Mouse (Mus musculus) embryonic stem cell, embryonic (primary cell): ENCODE measurements around the gene Man2b2.

Experiments
- CTCF ChIA-PET, 4 experiments: fragments of 300-600 bp in 2 of 4; fragments of 350-600 bp in 2 of 4; sonication (Branson Sonifier 250); formaldehyde crosslinking; loops; one replicate each; lab custom pipeline; 2022; ENCODE audit warnings: inconsistent platforms in 2 of 4; lab: Charles Lee
- POLR2A ChIA-PET, 4 experiments: fragments of 300-600 bp in 2 of 4; fragments of 350-600 bp in 2 of 4; sonication (Branson Sonifier 250); formaldehyde crosslinking; loops; one replicate each; lab custom pipeline; 2022; ENCODE audit warnings: antibody characterized with exemption in 4 of 4, inconsistent platforms in 1 of 4; lab: Charles Lee

Gene Man2b2

DNA sequence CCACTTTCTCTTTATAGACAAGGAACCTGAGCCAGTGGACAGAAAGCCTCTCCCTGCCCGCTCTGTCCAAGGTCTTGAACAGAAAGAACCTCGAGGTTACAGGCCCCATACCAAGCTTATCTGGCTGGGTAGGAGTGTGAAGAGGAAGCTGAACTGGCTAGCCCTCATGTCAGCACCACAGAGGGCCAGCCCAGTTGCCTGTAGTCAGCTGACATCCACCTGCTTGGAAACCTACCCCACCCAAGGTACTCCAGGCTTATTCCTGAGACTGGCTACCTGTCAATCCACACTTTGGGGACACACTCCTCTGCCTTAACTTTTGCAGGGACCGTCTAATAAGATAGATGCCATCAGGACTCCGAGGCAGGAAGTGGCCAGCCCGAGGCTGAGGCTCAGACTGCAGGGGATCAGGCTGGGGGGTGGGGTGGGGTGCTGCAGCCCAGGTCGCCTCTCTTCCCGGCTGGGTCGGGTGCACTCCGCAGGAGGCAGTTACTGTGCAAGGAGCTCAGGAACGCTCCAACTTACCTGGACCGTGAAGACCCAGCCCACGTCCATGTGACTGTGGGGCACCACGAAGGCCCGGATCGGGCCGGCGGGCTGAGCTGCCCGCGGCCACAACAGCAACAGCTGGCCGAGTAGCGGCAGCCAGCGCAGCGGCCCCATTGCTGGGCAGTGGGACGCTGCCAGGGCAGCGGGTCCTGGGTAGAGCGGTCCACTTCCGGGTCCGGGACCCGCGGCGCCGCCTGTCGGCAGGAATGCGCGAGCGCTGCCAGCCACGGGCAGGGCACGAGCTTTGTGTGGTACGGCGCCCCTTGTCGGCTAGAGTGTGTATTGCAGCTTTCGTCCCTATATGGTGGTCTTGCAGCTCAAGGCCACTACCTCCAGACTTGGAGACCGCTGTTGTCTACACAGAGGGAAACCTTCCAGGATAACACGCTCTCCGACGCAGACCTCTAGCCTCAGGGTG lies at the start of gene Man2b2:
Gene Man2b2 (minus strand): TSS at position 741 of the 967 bp plus-strand sequence.
- CTCF ChIA-PET = interaction anchor here (0.5 to 6.4 kb wide), 147 partner anchors 9 to 1074 kb away, joined by 3 to 95 read pairs (median 4); partner anchors contain the start of genes Mrfap1 (in 3 of the 4), Grpel1 (in 2 of the 4), Wfs1 (in 2 of the 4) and Bloc1s4 (in 1 of the 4)

DNA sequence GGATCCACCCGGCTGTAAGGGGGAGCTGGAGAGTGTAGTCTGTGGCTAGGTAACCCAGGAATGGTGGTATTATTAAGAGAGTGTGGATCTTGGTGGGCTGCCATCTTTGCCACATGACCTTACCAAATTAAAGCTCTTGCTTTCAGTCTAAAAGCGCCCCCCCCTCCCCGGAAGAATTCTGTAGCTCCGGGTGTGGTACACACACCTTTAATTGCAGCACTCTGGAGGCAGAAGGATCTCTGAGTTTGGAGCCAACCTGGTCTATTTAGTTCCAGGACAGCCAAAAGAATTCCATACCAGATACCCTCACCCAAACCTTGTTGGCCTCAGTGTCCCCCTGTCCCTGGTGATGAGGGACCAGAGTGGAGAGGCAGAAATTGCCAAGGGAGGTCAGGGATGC lies 48.3 kb upstream of the Man2b2 start:
- POLR2A ChIA-PET = interaction anchor here in 3 of 4 experiments (0.6 to 3.4 kb wide), 11 partner anchors 8 to 1106 kb away, joined by 3 to 15 read pairs (median 3); partner anchors contain the start of gene Ppp2r2c (in 3 of the 3)
- CTCF ChIA-PET = interaction anchor here (0.6 to 1.3 kb wide), 8 partner anchors 9 to 191 kb away, joined by 3 to 4 read pairs (median 3); no protein-coding TSS in a partner anchor

More for the DNA sequence above, at the start of gene Man2b2:
- POLR2A ChIA-PET = interaction anchor here (0.6 to 3.2 kb wide), 43 partner anchors 9 to 365 kb away, joined by 3 to 22 read pairs (median 4); partner anchors contain the start of genes Mrfap1 (in 2 of the 4), Grpel1 (in 1 of the 4) and Ppp2r2c (in 1 of the 4)

DNA sequence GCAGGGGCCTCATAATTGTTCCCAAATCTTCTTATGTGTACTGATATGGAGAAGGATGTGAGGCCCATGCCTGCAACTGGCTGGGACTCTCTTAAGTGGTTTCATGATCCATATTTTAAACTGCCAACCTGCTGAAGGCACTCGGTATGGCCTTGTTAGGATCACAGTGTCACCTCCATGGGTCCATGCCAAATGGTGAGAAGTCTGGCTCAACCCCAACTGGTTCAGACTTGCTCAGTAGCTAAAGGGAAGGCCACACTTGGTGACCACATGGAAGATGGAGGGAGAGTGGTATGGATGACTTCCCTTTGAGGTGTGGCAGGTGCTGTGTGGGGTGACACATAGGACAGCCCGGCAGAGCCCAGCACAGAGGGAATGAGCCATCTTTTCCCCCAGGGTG lies 47.2 kb upstream of the Man2b2 start:
- CTCF ChIA-PET = interaction anchor here in 3 of 4 experiments (0.6 to 1.7 kb wide), 4 partner anchors 42 to 140 kb away, joined by 3 read pairs; no protein-coding TSS in a partner anchor
- POLR2A ChIA-PET = interaction anchor here in 2 of 4 experiments (1.0 to 4.8 kb wide), 7 partner anchors 8 to 81 kb away, joined by 3 to 27 read pairs (median 5); partner anchors contain the start of genes Man2b2 (in 1 of the 2) and Ppp2r2c (in 1 of the 2)

DNA sequence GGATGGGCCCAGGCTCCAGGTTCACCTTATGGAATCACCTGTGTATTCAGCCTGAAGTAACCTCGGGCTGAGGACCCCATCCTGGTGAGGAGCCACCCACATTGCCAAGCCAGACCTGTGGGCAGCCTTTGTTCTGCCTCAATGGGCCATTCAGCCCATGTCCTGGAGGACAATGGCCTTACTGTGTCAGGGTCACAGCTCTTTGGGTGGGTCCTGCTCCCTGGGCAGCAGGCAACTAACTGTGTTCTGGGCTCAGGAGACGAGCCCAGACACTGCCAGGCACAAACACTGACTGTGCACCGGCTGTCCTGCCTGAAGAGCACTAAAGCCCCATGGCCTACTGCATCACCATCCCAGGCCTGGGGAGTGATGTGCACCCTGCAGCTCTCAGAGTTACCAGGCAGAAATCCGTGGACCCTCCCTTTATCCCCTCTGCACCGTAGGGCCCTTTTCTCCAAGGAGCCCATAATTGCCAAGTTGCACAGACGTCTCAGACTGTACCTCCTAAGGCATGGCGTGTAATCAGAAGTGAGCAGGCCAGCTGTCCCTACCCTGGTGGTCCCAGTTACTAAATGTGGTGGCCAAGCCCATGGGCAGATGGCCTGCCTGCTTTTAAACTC lies 46.4 kb upstream of the Man2b2 start:
- POLR2A ChIA-PET = interaction anchor here in 3 of 4 experiments (0.6 to 4.8 kb wide), 16 partner anchors 9 to 483 kb away, joined by 3 to 27 read pairs (median 4); partner anchors contain the start of genes Man2b2 (in 1 of the 3), Mrfap1 (in 1 of the 3) and Ppp2r2c (in 1 of the 3)
- CTCF ChIA-PET = interaction anchor here (0.6 to 1.7 kb wide), 7 partner anchors 41 to 82 kb away, joined by 3 to 21 read pairs (median 3); partner anchors contain the start of gene Man2b2 (in 2 of the 4)

- POLR2A ChIA-PET = interaction anchor here in 3 of 4 experiments (0.7 to 4.8 kb wide), 10 partner anchors 8 to 63 kb away, joined by 3 to 27 read pairs (median 4); partner anchors contain the start of genes Man2b2 (in 1 of the 3) and Ppp2r2c (in 1 of the 3)
- CTCF ChIA-PET = interaction anchor here in 3 of 4 experiments (0.8 to 1.7 kb wide), 4 partner anchors 45 to 83 kb away, joined by 3 to 4 read pairs (median 3); partner anchors contain the start of gene Man2b2 (in 2 of the 3)
Measured at GRCm38 (mm10) chr5:36875956-36876355, 45.5 kb upstream of the Man2b2 start.

DNA sequence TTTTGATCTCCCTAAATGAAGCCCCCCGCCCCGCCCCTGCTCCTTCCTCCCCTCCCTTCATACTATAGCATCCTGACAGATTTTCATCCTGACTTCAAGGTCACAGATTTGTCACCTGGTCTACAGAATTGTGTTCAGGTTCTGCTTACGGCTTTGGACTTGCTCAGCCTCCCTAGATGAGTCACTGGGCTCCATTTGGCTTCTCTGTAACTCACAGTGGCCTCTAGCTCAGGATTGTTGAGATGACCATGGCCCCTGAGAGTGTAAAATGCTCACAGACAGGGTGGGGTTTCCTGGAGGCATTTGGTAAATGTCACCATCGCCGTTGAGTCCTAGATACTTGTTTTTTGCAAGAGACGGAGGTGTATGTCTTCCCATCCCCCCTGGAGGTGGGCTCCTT lies 40.5 kb upstream of the Man2b2 start:
- ChIA-PET POLR2A (interaction anchor here in 2 of 4 experiments (1.0 to 2.9 kb wide), 3 partner anchors 11 to 96 kb away, joined by 3 to 9 read pairs (median 4); no protein-coding TSS in a partner anchor), CTCF (interaction anchor here in 2 of 4 experiments (1.0 to 1.4 kb wide), 2 partner anchors 9 to 10 kb away, joined by 5 to 6 read pairs; no protein-coding TSS in a partner anchor)

DNA sequence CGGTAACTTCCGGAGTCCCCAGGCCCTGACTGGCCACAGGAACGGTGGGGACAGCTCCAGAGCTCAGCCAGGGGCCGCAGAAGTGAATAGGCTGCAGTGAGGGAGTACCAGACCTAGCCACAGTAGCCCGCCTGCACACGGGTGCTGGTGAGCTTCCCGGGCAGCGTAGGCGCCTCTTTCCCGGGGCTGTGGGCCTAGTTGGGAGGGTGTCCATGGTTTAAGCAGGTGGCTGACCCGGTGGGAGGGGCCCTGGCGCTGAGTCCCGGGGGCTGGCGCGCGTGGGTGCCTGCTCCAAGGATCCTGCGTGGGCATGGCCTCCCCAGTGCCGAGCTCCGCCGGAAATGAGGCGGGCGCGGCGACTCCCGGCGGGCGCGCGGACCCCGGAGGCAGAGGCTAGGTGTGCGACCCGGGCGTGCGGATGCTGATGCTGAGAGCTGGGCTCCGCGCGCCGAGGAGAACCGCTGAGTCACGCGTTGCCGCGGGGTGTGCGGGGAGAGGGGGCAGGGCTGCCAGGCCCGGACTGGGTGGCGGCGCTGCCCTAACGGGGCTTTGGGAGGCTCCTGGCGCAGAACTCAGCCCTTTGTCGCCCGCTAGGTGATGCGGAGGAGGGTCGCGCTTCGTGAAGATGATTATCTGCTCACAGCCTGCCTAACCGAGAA lies 39.3 kb upstream of the Man2b2 start:
- CTCF ChIA-PET = interaction anchor here (0.5 to 2.6 kb wide), 15 partner anchors 8 to 226 kb away, joined by 3 to 12 read pairs (median 3); partner anchors contain the start of gene Man2b2 (in 2 of the 4)
- POLR2A ChIA-PET = interaction anchor here (0.7 to 3.6 kb wide), 24 partner anchors 8 to 160 kb away, joined by 3 to 15 read pairs (median 4); partner anchors contain the start of gene Man2b2 (in 2 of the 4)

GRCm38 (mm10) chr5:36869186-36869577 lies 38.7 kb upstream of the Man2b2 start:
- ChIA-PET POLR2A (interaction anchor here (0.7 to 3.6 kb wide), 24 partner anchors 9 to 161 kb away, joined by 3 to 15 read pairs (median 4); partner anchors contain the start of gene Man2b2 (in 2 of the 4)), CTCF (interaction anchor here (0.5 to 2.6 kb wide), 16 partner anchors 8 to 226 kb away, joined by 3 to 12 read pairs (median 3); partner anchors contain the start of gene Man2b2 (in 2 of the 4))

DNA sequence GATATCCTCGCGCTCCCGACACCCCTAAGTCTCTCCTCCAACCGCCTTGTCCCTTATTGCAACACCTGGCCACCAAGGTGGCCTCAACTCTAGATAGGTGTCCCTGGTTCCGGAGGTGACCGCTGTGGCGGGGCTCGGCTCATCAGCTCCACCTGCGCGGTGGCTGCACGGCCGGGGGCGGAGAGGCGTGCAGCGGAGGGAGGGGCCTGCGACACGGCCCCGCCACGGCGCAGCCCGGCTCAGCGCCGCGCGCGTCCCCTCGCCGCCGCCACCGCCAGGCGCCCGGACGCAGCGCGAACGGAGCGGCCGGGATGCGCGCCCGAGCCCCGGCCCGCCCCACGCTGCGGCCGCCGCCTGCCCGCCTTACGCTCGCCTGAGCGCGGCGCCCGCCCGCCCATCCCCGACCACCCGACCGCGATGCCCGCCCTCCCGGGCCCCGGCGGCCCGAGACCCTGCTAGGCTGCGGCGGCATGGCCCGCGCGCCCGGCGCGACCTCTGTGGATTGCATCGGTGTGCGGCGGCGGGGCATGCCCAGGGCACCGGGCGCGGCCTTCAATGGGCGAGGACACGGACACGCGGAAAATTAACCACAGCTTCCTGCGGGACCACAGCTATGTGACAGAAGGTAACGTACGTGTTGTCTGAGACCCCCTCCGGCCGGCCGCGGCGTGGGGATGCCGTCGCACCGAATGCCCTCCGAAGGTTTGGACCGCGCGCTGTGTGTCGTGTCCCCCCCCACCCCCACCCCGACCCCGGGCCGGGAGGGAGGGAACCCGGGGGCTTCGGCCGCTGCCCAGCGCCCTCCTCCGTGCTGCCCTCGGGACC lies 38.0 kb upstream of the Man2b2 start, which contains the start of gene Ppp2r2c:
Gene Ppp2r2c (plus strand): TSS at position 248 of the 825 bp plus-strand sequence.
- ChIA-PET CTCF (interaction anchor here (0.6 to 2.6 kb wide), 9 partner anchors 10 to 78 kb away, joined by 3 to 12 read pairs (median 4); partner anchors contain the start of gene Man2b2 (in 2 of the 4)), POLR2A (interaction anchor here (0.6 to 3.6 kb wide), 18 partner anchors 9 to 161 kb away, joined by 3 to 15 read pairs (median 6); partner anchors contain the start of gene Man2b2 (in 1 of the 4))

DNA sequence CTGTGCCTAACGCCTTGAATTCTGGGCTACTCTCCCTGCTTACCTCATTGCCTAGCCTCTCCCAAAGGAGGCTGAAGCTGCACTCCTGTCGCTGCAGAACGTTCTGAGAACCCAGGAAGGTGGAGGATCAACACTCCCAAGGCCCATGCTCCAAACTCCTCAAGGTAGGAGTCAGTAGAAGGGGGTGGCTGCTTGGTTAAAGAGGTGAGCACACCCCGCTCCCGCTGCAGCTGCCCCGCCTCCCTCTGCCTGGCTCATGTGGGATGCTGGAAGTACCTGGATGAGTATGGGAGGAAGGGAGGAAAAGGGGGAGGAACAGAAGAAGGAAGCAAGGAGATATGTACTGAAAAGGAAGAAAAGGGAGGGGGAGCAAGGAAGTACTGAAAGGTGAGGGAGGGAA lies 37.1 kb upstream of the Man2b2 start:
- ChIA-PET POLR2A (interaction anchor here in 3 of 4 experiments (0.6 to 3.6 kb wide), 8 partner anchors 10 to 115 kb away, joined by 3 to 15 read pairs (median 6); no protein-coding TSS in a partner anchor), CTCF (interaction anchor here in 3 of 4 experiments (1.0 to 2.6 kb wide), 6 partner anchors 32 to 296 kb away, joined by 3 to 6 read pairs (median 4); partner anchors contain the start of gene Man2b2 (in 2 of the 3))

DNA sequence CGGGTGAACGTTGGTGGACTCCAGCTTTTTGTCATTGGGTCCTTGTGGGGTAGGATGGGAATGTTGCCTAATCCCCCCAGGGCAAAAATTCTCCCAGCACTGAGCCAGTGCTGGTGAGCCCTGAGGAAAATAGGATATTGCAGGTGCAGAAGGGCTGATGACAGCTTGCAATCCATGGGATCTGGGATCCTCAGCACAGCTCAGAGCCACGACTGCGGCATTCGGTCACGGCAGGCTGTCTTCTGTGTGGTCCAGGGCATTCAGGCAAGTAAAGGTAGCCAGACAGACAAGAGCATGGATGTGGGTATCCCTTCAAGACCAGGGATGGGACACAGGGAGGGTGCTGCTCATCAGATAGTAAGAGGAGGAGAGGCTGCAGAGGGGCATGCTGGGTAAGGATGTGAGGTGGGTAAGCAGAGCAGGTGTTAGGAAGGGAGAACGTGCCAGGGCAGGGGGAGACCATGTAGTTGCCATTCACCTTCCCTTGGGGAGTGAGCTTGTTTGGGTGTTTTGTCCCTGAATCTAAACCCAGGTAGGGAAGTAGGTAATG lies 36.3 kb upstream of the Man2b2 start:
- CTCF ChIA-PET = interaction anchor here in 3 of 4 experiments (1.0 to 1.5 kb wide), 6 partner anchors 31 to 297 kb away, joined by 3 to 6 read pairs (median 4); partner anchors contain the start of gene Man2b2 (in 1 of the 3)
- POLR2A ChIA-PET = interaction anchor here in 1 of 4 experiments (1.1 to 3.6 kb wide), 2 partner anchors 11 to 18 kb away, joined by 4 to 15 read pairs; no protein-coding TSS in a partner anchor

GRCm38 (mm10) chr5:36861084-36861483 lies 30.6 kb upstream of the Man2b2 start:
- CTCF ChIA-PET = interaction anchor here (0.6 to 2.0 kb wide), 44 partner anchors 8 to 407 kb away, joined by 3 to 21 read pairs (median 4); partner anchors contain the start of gene Man2b2 (in 2 of the 4)
- POLR2A ChIA-PET = interaction anchor here in 2 of 4 experiments (0.8 to 1.4 kb wide), 3 partner anchors 15 to 59 kb away, joined by 3 read pairs; no protein-coding TSS in a partner anchor

GRCm38 (mm10) chr5:36857546-36857945 lies 27.1 kb upstream of the Man2b2 start:
- CTCF ChIA-PET = interaction anchor here in 3 of 4 experiments (0.9 to 1.6 kb wide), 4 partner anchors 22 to 71 kb away, joined by 3 to 5 read pairs (median 4); partner anchors contain the start of gene Man2b2 (in 1 of the 3)
- POLR2A ChIA-PET = interaction anchor here in 2 of 4 experiments (0.8 to 1.0 kb wide), 3 partner anchors 12 to 28 kb away, joined by 3 to 5 read pairs (median 3); partner anchors contain the start of gene Man2b2 (in 1 of the 2)

GRCm38 (mm10) chr5:36856529-36856928 lies 26.1 kb upstream of the Man2b2 start:
- CTCF ChIA-PET = interaction anchor here in 2 of 4 experiments (1.1 to 2.4 kb wide), 4 partner anchors 21 to 89 kb away, joined by 4 to 6 read pairs (median 4); partner anchors contain the start of gene Man2b2 (in 1 of the 2)
- POLR2A ChIA-PET = interaction anchor here in 1 of 4 experiments (0.6 kb wide), 1 partner anchor 66 kb away, joined by 3 read pairs; no protein-coding TSS in a partner anchor
